Mouse (Mus musculus) stomach, embryonic 15.5 days (tissue): Measurements from ENCODE around the gene Krcc1. TPM values are rescaled to one million over a fixed set of nuclear protein-coding genes. Genes with fewer than 3 reads are reported as not detected.

Source experiments
- microRNA-seq: library from miRNA; unstranded; fragments of <30 nt; microRNA quantifications from one replicate; pipeline ENCODE4, GENCODE M21; 2016
- polyA plus RNA-seq: library from polyadenylated mRNA; unstranded; fragments of >200 nt; fragmentation: Nextera tagmentation; extraction: Ambion mirVana; gene quantifications from 2 replicates; pipeline ENCODE4 v1.2.1, GENCODE M21; 2015

Krcc1 gene
- polyA plus RNA-seq, 1 experiment from 2014 or later, result 60.8 TPM

Small RNA genes lying within 50 kb of the gene (microRNA-seq; reads per million reads assigned to microRNA genes)
- gene Mir8112, result 13.3 reads per million, percentile 29 among the genes with 10 or more reads in this experiment

Other genes starting within 250 kb of the Krcc1 start
- gene Thnsl2, start 127.2 kb upstream of the Krcc1 start, polyA plus RNA-seq, result 12.6 and 14.9 TPM in 2 replicates
- 500 and 589 TPM in 2 replicates for gene Fabp1, start 71.8 kb upstream of the Krcc1 start, polyA plus RNA-seq
- gene Smyd1, start 50.6 kb downstream of the Krcc1 start, polyA plus RNA-seq, result 0.32 and 0.53 TPM in 2 replicates
- gene Cd8b1, start 51.1 kb downstream of the Krcc1 start, polyA plus RNA-seq, result 0.09 and 0.14 TPM in 2 replicates
- gene Cd8a, start 101.8 kb downstream of the Krcc1 start, polyA plus RNA-seq, result 0.09 TPM in 1 of 2 replicates, not detected in the other
- 13.7 and 14.3 TPM in 2 replicates for gene Rmnd5a, start 169.0 kb downstream of the Krcc1 start, polyA plus RNA-seq
- 23.6 and 23.8 TPM in 2 replicates for gene Rnf103, start 222.2 kb downstream of the Krcc1 start, polyA plus RNA-seq